Mouse (Mus musculus) c-Kit-positive CD71-positive TER-119-negative erythroid progenitor cells, embryonic 14.5 days (primary cell): ENCODE results near the gene Sbpl.

ENCODE experiments used
- DNase-seq: peaks from one replicate; pipeline ENCODE4 v3.0.0-alpha.2; 2013; ENCODE audit warnings: low read depth

Sbpl gene

DNA sequence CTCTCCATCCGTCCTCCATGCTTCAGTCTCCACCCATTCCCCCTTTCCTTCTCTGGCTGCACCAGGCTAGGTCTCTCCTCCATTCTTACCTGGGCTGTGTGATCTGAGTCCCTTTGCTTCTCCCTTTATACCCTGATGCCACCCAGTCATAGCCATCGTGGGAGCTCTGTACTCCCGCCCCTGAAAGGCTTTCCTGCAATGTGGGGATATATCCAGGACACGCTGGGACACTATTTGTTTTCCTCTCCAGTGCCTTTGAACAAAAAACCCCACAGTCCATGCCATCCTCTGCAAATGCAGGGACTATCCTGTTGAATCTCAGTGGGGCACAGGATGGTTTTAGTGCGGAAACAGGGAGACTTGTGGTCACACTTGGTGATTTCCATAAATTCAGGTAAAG lies at the start of gene Sbpl:
Gene Sbpl, minus strand, starts transcription at position 101 of the 400 bp plus-strand sequence.
- no peak for DNase-seq

DNA sequence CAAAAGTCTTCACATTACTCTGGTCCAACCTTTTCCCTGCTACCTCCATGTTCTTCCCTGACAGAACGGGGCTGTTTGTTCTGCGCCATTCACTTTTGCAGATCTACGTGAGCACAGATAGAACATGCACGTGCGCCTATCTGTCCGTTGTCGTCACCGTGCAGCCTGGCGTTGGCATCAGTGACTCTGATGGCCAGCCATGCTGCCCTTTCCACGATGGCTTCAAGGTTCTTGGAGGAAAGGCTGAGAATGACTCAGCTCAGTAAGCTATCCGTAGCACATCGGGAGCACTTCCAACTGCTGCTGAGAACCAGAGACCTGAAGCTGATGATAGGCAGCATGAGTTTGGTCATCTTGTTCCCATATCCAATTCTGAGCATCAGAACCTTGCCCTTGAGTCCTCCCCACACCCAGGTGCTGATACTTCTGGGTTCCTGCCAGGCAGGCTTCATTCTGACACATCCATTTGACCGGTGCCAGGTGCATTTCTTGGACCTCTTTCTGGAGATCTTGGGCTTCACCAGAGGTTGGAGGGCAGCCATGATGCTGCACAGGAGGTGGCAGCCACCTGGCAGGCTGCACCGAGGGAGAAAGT lies 49.1 kb upstream of the Sbpl start:
- DNase-seq, result no peak

- no peak for DNase-seq
Observed at GRCm38 (mm10) chr17:24000404-24000803, 45.3 kb upstream of the Sbpl start.

GRCm38 (mm10) chr17:23998383-23998782 lies 43.3 kb upstream of the Sbpl start:
- DNase-seq, result no peak

DNA sequence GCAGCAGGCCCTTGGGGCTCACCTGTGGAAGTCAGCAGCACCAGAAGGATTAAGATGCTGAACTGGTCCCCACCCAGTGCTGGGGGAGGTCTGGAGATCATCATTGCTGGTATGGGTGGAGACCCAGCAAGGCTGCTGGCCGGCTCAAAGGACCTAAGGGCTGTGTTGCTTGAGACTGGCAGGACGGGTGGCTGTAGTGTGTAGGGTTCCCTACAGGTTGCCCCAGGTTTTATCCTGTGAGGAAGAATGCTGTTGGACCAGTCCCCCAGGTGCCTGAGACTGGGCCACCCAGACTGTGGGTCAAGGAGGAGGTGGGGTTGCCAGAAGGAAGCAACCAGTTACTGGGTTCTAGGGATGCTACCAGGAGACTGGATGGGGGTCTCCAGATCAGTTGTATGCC lies 42.8 kb upstream of the Sbpl start, which contains the start of gene Prss22:
Gene Prss22, minus strand, starts transcription at position 200 of the 400 bp plus-strand sequence.
- no peak for DNase-seq

GRCm38 (mm10) chr17:23995421-23995820 lies 40.3 kb upstream of the Sbpl start:
- DNase-seq, result no peak

GRCm38 (mm10) chr17:23994667-23995066 lies 39.6 kb upstream of the Sbpl start:
- no peak for DNase-seq

DNA sequence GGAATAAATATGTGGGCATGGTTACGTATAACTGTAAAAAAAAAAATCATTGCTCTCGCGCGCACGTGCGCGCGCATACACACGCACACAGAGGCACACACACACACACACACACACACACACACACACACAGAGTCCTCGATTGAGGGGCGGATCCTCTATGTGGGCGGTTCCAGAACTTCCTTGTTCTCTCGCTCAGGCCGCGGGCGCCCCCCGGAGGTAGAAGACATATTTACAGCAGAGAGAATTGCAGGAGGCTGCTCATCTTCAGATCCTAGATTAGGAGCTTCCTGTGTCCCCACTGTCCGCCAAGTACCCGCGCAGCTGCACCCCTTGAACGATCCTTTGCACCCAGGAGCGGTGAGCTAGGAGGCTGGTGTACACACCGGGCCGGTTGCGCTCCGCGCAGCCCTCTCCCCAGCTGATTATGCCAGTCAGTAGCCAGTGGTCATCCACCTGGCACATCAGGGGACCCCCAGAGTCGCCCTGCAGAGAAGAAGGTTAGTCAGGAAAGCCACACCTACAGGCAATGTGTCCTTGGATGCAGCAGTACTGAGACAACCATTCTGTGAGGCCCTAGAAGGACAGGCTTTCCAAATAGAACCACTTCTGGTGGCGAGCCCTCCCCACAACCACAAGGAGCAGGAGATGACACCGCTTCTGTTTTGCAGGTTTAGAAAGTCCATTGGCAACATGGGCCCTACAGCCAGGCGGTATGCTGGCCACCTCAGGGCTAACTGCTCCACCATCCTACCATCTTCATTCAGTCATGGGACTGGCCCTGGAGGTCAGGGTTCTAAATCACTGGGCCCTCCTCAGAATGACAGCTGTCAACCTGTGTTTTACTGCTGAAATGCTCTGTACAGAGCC lies 38.7 kb upstream of the Sbpl start:
- peak; percentile 86 for DNase-seq

DNA sequence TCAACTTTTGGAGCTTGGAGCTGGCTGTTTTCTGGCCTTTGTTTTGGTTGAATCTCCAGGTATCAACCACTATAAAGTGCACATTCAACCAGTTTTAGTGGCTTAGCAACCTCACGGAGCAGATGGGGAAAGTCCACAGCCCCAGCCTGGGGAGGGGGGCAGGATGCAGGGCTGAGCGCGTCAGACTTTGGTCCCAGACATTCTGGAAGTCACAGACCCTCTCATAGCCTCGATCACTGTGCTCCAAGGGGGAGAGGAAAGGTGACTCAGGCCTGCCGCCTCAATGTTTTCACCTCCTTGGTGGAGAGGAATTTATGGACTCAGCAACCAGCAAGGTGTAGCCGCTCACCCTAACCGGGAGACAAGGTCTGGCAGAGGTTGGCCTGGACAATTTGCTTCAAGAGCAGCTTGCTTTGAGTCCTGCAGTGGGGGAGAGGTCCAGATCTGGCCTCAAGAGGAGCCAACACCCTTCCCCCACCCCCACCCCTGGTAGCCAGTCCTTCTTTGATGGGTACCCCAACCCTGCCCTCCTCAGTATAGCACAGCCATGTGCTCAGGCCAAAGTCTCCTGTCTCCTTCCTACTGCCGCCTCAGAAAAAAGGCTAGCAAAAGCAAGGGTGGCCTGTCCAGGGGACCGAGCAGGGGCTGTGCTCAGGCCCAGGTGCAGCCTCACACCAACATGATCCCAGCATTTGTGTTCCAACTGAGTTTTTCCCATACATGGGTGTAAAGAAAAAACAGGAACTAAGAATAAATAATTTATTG lies 37.9 kb upstream of the Sbpl start:
- DNase-seq, result no peak

- DNase-seq, result no peak
Observed at GRCm38 (mm10) chr17:23989802-23990201, 34.7 kb upstream of the Sbpl start.

GRCm38 (mm10) chr17:23984989-23985388 lies 29.9 kb upstream of the Sbpl start:
- DNase-seq, result no peak

DNA sequence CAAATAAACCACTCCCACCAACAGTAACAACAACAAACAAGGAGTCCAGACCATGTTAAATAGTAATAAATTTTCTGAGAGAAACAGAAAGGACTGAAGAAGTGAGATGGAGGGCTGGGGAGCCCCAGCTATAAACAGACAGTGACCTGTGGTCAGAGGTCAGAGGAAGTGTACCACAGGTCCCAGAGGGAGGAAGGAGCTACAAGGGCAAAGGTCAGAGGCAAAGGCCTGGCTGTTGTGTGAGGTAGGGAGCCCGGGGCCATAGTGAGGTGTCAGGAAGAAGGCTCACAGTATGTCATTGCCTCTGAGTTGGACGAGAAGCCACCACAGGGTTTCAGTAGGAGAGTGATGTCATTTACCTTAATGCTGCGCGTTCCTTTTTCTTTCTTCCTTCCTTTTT lies 27.8 kb upstream of the Sbpl start:
- DNase-seq, result no peak

DNA sequence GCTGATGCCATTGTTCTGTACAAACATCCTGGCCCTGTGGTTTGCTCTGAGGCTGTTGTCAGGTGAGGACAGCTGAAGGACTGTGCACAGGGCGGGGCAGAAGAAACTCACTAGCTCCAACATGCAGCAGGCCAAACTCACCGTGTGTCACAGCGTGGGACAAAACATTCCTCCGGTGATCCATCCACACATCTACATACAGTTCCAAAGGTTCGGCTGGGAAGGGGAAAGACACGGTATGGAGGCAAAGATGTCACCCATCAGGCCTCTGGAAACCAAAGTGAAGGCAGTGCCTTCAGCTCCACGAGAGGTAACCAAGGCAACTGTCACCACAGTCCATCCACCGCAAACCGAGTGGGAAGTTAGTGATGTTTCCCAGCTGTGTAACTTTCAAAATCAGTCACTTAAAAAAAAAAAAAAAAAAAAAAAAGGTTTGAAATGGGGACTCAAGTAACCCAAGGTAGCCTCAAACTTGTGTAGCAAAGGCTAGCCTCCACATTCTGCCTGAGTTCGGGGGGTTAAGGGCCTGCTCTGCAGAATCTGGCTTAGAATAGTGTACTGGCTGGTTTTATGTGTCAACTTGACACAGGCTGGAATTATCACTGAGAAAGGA lies 25.3 kb upstream of the Sbpl start, which contains the start of gene Prss30:
Gene Prss30, minus strand, starts transcription at position 270 of the 613 bp plus-strand sequence.
- DNase-seq, result no peak

DNA sequence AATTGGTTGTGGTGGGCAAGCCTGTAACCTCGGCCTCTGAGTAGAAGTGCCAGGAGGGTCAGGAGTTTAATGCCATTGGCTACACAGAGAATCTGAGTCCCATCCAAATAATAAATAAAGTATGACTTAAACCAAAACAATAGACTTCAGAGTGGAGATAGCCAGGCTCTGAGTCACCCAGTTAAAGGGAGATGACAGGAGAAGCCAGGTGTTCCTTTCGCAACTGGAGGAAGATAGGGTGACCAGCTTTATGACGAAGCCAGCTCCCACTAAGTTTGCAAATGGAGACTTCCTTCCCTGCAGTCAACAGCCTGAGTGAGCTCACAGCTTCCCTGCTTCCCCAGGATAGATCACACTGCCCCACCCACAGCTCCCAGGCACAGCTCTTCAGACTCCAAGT lies 24.4 kb upstream of the Sbpl start:
- no peak for DNase-seq

GRCm38 (mm10) chr17:23976665-23977064 lies 21.6 kb upstream of the Sbpl start:
- no peak for DNase-seq

- DNase-seq, result no peak
Observed at GRCm38 (mm10) chr17:23971315-23971714, 16.2 kb upstream of the Sbpl start.

GRCm38 (mm10) chr17:23969231-23969630 lies 14.2 kb upstream of the Sbpl start:
- peak; percentile 46 for DNase-seq

- peak; percentile 7 for DNase-seq
Observed at GRCm38 (mm10) chr17:23968780-23969179, 13.7 kb upstream of the Sbpl start.

- no peak for DNase-seq
Observed at GRCm38 (mm10) chr17:23966658-23967401, 11.8 kb upstream of the Sbpl start.

GRCm38 (mm10) chr17:23965805-23966425 lies 10.8 kb upstream of the Sbpl start:
- no peak for DNase-seq

DNA sequence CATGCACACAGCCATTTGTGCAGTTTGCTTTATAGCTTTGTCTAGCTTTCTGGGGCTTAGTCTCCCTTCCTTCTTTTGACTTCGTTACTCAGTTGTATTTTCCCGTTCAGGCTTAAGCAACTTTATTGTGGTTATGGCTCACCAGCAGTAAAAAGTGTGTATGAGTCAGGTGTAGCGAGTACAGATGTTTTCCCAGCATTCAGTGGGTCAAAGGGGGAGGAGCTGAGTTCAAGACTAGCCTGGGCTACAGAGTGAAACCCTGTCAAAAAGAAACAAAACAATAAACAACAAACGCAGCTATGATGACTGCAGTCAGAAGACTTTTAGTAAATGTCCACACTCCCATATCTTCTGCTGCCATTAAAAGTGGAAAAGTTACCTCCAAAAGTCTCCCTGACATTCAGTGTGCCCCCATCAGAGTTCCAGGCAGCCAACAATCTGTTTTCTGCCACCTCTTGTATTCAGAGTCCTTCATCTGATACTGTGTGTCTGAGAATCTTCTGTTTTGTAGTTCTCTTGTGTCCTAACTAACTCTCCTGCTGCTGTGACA lies 6.6 kb upstream of the Sbpl start:
- DNase-seq, result no peak
